ENCODE assay signal across 13 mouse cellular contexts in the genomic region with DNA sequence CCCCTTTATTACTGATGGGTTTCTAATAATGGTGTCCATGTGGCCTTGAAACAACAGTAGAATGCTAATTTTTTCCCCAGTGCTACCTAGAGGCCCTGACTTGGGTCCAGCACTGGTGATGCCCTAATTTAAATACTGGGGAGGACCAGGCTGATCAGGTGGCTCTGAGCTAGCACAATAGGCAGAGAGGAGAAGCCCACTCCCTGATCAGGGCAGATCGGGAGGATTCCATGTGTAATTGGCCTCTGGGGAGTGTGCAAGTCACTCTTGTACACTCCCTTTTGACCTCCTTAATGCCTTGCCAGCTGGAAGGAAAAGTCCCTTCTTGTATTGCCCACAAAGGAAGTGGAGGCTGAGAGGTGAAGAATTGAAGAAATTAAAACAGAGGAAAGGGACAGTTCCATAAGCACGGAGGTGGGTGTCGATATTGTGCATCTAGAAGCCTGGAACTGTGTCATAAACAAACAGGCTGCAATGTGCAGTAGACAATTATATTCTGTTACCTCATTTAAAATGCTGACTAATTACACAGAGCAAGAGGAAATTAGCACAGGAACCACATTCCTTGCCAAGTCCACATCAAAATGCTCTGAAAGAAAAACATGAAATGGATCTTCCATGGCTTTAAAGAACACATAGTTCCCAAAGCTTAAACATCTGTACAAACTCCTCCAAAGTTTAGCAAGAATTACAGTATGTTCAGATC.
A peak's percentile ranks its signal among the peaks of the same experiment; 100 is the strongest.
DNase-seq lines count a peak whose midpoint lies in the region; ATAC-seq lines count a peak whose summit lies in the region.
"Had no signal": no experiment of that assay in that cellular context is flagged by ENCODE, and none has a peak within 500 bp of the region (broad histone marks: within the 10 kb centered on the region; RNA-seq: fewer than 3 reads in every experiment).

No protein-coding gene starts in this region.

- no peak overlapping the region for H3K9ac ChIP-seq in forebrain, embryonic 15.5 days (replicated peaks)
- no peak overlapping the region for H3K9ac ChIP-seq in midbrain, embryonic 13.5 days (replicated peaks)
- H3K9ac ChIP-seq: embryonic facial prominence, embryonic 13.5 days; liver, embryonic 15.5 days had no signal

- peaks cover 7% of the 10 kb centered on the region for H3K4me1 ChIP-seq in forebrain, embryonic 15.5 days
- peaks cover 7% of the 10 kb centered on the region for H3K4me1 ChIP-seq in midbrain, embryonic 13.5 days (replicated peaks)
- H3K4me1 ChIP-seq: embryonic facial prominence, embryonic 13.5 days; liver, embryonic 15.5 days had no signal

- H3K36me3 ChIP-seq in forebrain, embryonic 15.5 days = no peaks in the 10 kb centered on the region
- no peaks in the 10 kb centered on the region for H3K36me3 ChIP-seq in midbrain, embryonic 13.5 days
- H3K36me3 ChIP-seq: embryonic facial prominence, embryonic 13.5 days; liver, embryonic 15.5 days had no signal

- DNase-seq in frontal cortex, postnatal 25 days (ENCODE audit: low spot score in 2 of 2) = no peak
- peak; percentile 2 for DNase-seq in lung, postnatal 10 days
- DNase-seq in lung, adult 18-20 months = no peak
- DNase-seq in thymus, adult 18-20 months = no peak
- DNase-seq: heart, adult 2 months had no signal

- no peak overlapping the region for H3K4me3 ChIP-seq in forebrain, embryonic 15.5 days
- no peak overlapping the region for H3K4me3 ChIP-seq in midbrain, embryonic 13.5 days (replicated peaks)
- H3K4me3 ChIP-seq: embryonic facial prominence, embryonic 13.5 days; heart, adult 2 months; liver, embryonic 15.5 days; myocyte had no signal

- ATAC-seq in frontal cortex, adult (ENCODE audit: low TSS enrichment) = peak; percentile 76
- ATAC-seq in forebrain, embryonic 15.5 days (replicated peaks) = peak; percentile 68
- peak; percentile 96 for ATAC-seq in midbrain, embryonic 13.5 days
- ATAC-seq in erythroblast, adult 5-6 weeks (replicated peaks; ENCODE audit: low FRiP score, poor library complexity, severe bottlenecking) = no peak
- ATAC-seq: Patski had no signal

- H3K9me3 ChIP-seq in forebrain, embryonic 15.5 days = no peaks in the 10 kb centered on the region
- H3K9me3 ChIP-seq in midbrain, embryonic 13.5 days = no peaks in the 10 kb centered on the region
- H3K9me3 ChIP-seq: embryonic facial prominence, embryonic 13.5 days; liver, embryonic 15.5 days had no signal

- H3K27ac ChIP-seq in forebrain, embryonic 15.5 days (replicated peaks) = no peak overlapping the region; the same call in 1 of the 2 replicates
- H3K27ac ChIP-seq in midbrain, embryonic 13.5 days = peak overlapping the region; percentile 51; the same call in 1 of the 2 replicates
- H3K27ac ChIP-seq: embryonic facial prominence, embryonic 13.5 days; heart, adult 2 months; liver, embryonic 15.5 days had no signal

- 21% methylated on average over 3 of the region's 3 CpGs for WGBS in forebrain, embryonic 15.5 days
- WGBS in midbrain, embryonic 13.5 days = 41% methylated on average over 3 of the region's 3 CpGs

- no peak overlapping the region for H3K4me2 ChIP-seq in forebrain, embryonic 15.5 days (replicated peaks)
- H3K4me2 ChIP-seq in midbrain, embryonic 13.5 days (replicated peaks) = no peak overlapping the region
- H3K4me2 ChIP-seq: embryonic facial prominence, embryonic 13.5 days; liver, embryonic 15.5 days had no signal

- H3K27me3 ChIP-seq in forebrain, embryonic 15.5 days = no peaks in the 10 kb centered on the region
- no peaks in the 10 kb centered on the region for H3K27me3 ChIP-seq in midbrain, embryonic 13.5 days
- H3K27me3 ChIP-seq: embryonic facial prominence, embryonic 13.5 days; liver, embryonic 15.5 days; Patski had no signal
